Mouse (Mus musculus) liver, embryonic 14.5 days (tissue): ENCODE data around the gene Osbpl3. TPM values are rescaled to one million over a fixed set of nuclear protein-coding genes. Genes with fewer than 3 reads are reported as not detected.

Experiments
- ATAC-seq: fragments of 200-750 bp; cut with Nextera tagmentation; 2 replicates; pipeline ENCODE4 v1.8.0; 2017; ENCODE audit warnings: moderate number of reproducible peaks, mild to moderate bottlenecking, moderate library complexity; ENCODE audit not compliant: insufficient read depth
- DNase-seq, 3 experiments: peaks; one replicate each; pipeline ENCODE4 v3.0.0-alpha.2; 2012 to 2013; ENCODE audit warnings: low read depth in 3 of 3, low spot score in 3 of 3
- H3K27ac ChIP-seq: fragments of 300-500 bp; sonication (generic); 2 replicates; pipeline ENCODE4 v1.5.1; 2014; ENCODE audit warnings: moderate library complexity, mild to moderate bottlenecking, control low read depth, inconsistent platforms
- H3K27me3 ChIP-seq: fragments of 300-500 bp; sonication (generic); 2 replicates; pipeline ENCODE4 v1.6.1; 2014; ENCODE audit warnings: mild to moderate bottlenecking, low read length, moderate library complexity; ENCODE audit not compliant: control insufficient read depth, insufficient read depth
- H3K36me3 ChIP-seq: fragments of 300-500 bp; sonication (generic); replicated peaks from 2 replicates; pipeline ENCODE4 v1.6.1; 2014; ENCODE audit warnings: low read depth; ENCODE audit not compliant: control insufficient read depth, insufficient read depth
- H3K4me1 ChIP-seq, 2 experiments: fragments of 200-500 bp in 1 of 2; fragments of 300-500 bp in 1 of 2; sonication (generic) in 1 of 2; replicated peaks; 2 replicates each; pipeline ENCODE4 v1.6.1; 2012 to 2014; ENCODE audit warnings: antibody characterized with exemption in 1 of 2, inconsistent platforms in 1 of 2, low read length in 1 of 2; ENCODE audit not compliant: control insufficient read depth in 2 of 2, insufficient read depth in 2 of 2
- H3K4me2 ChIP-seq: fragments of 300-500 bp; sonication (generic); 2 replicates; pipeline ENCODE4 v1.6.1; 2014; ENCODE audit warnings: low read depth, mild to moderate bottlenecking, control low read depth, moderate library complexity
- H3K4me3 ChIP-seq, 2 experiments: fragments of 200-500 bp in 1 of 2; fragments of 300-500 bp in 1 of 2; sonication (generic) in 1 of 2; 2 replicates each; pipeline ENCODE4 v1.5.1; 2012 to 2014; ENCODE audit warnings: low read depth in 2 of 2, low read length in 2 of 2, mild to moderate bottlenecking in 2 of 2, control low read depth in 1 of 2, inconsistent platforms in 1 of 2, moderate library complexity in 1 of 2; ENCODE audit not compliant: insufficient read depth in 1 of 2
- H3K9ac ChIP-seq: fragments of 300-500 bp; sonication (generic); replicated peaks from 2 replicates; pipeline ENCODE4 v1.6.1; 2014; ENCODE audit warnings: mild to moderate bottlenecking, control low read depth, moderate library complexity
- H3K9me3 ChIP-seq: fragments of 300-500 bp; sonication (generic); 2 replicates; pipeline ENCODE4 v1.6.1; 2016; ENCODE audit warnings: low read length, mixed read lengths; ENCODE audit not compliant: control insufficient read depth
- CTCF ChIP-seq: IDR thresholded peaks from 2 replicates; pipeline ENCODE4 v1.5.1; 2016; ENCODE audit warnings: antibody characterized with exemption, low read depth, control low read depth
- EP300 ChIP-seq: IDR thresholded peaks from 2 replicates; pipeline ENCODE4 v1.6.1; 2016; ENCODE audit warnings: antibody characterized with exemption, low read depth
- WGBS: fragments of 180-500 bp; shearing (Covaris S2); extraction: QIAGEN DNeasy Blood & Tissue Kit; methylation state at CpG from one replicate; pipeline ENCODE4 v1.1.7; 2014; ENCODE audit not compliant: insufficient replicate concordance; 5-methylcytosine and 5-hydroxymethylcytosine counted together
- polyA plus RNA-seq, 2 experiments: library from polyadenylated mRNA; depleted of rRNA in 1 of 2; stranded (reverse) in 1 of 2; unstranded in 1 of 2; fragments of >200 nt; fragmentation: Nextera tagmentation in 1 of 2; extraction: Ambion mirVana in 1 of 2; gene quantifications; 2 replicates each; pipeline versions ENCODE4 v1.2.1 to v1.2.3; 2012 to 2014

The Osbpl3 gene
- polyA plus RNA-seq, 2 experiments, result 0.60 to 0.70 TPM

GRCm38 (mm10) chr6:50354688-50355660 lies 101.0 kb downstream of the Osbpl3 start:
- H3K4me1 ChIP-seq, result peaks cover 0 to 6% of the 10 kb centered on the region in 2 experiments; a peak in 2 of 4 replicates

GRCm38 (mm10) chr6:50352812-50353211 lies 103.2 kb downstream of the Osbpl3 start:
- ATAC-seq, result no peak

More at GRCm38 (mm10) chr6:50354688-50355660, 101.0 kb downstream of the Osbpl3 start:
- Histone ChIP-seq H3K9me3 (no peaks in the 10 kb centered on the region), H3K27ac (no peak overlapping the region), H3K36me3 (no peaks in the 10 kb centered on the region), H3K4me2 (0 out of 2 replicates have a peak overlapping the region, but pooled peaks have one; percentile 1), H3K9ac (no peak overlapping the region), H3K4me3 (no peak overlapping the region), H3K27me3 (no peaks in the 10 kb centered on the region)
- no peak for TF ChIP-seq EP300
- no peak for TF ChIP-seq CTCF
- no peak for ATAC-seq
- 34% methylated on average over 20 of the region's 20 CpGs for WGBS
- no peak for DNase-seq

GRCm38 (mm10) chr6:50350911-50351310 lies 105.1 kb downstream of the Osbpl3 start:
- Histone ChIP-seq H3K4me2 (no peak overlapping the region), H3K27ac (no peak overlapping the region), H3K4me1 (peaks cover 0 to 4% of the 10 kb centered on the region in 2 experiments; a peak in 2 of 4 replicates), H3K27me3 (no peaks in the 10 kb centered on the region), H3K36me3 (no peaks in the 10 kb centered on the region), H3K9ac (no peak overlapping the region), H3K9me3 (no peaks in the 10 kb centered on the region), H3K4me3 (no peak overlapping the region)
- DNase-seq (no peak), ATAC-seq (no peak)
- no peak for TF ChIP-seq CTCF
- no peak for TF ChIP-seq EP300
- WGBS, result 69% methylated on average over 3 of the region's 3 CpGs

More at GRCm38 (mm10) chr6:50352812-50353211, 103.2 kb downstream of the Osbpl3 start:
- H3K4me1 ChIP-seq, result peaks cover 0 to 4% of the 10 kb centered on the region in 2 experiments; a peak in 2 of 4 replicates
- DNase-seq, result no peak
- no peak overlapping the region for H3K27ac ChIP-seq
- H3K36me3 ChIP-seq, result no peaks in the 10 kb centered on the region
- no peak overlapping the region for H3K4me2 ChIP-seq
- TF ChIP-seq EP300 (no peak), CTCF (no peak)
- WGBS, result 33% methylated on average over 6 of the region's 6 CpGs
- H3K27me3 ChIP-seq, result no peaks in the 10 kb centered on the region
- no peaks in the 10 kb centered on the region for H3K9me3 ChIP-seq
- no peak overlapping the region for H3K9ac ChIP-seq
- no peak overlapping the region for H3K4me3 ChIP-seq

GRCm38 (mm10) chr6:50348619-50349018 lies 107.4 kb downstream of the Osbpl3 start:
- 53% methylated on average over 1 of the region's 1 CpGs for WGBS

GRCm38 (mm10) chr6:50346204-50346603 lies 109.8 kb downstream of the Osbpl3 start:
- no peak for ATAC-seq
- H3K27me3 ChIP-seq, result no peaks in the 10 kb centered on the region
- H3K4me3 ChIP-seq, result no peak overlapping the region
- DNase-seq, result no peak
- H3K4me2 ChIP-seq, result no peak overlapping the region
- H3K9me3 ChIP-seq, result no peaks in the 10 kb centered on the region
- H3K4me1 ChIP-seq, result no peaks in the 10 kb centered on the region
- WGBS, result 74% methylated on average over 7 of the region's 7 CpGs
- no peaks in the 10 kb centered on the region for H3K36me3 ChIP-seq
- no peak overlapping the region for H3K27ac ChIP-seq
- no peak for TF ChIP-seq EP300
- no peak for TF ChIP-seq CTCF
- no peak overlapping the region for H3K9ac ChIP-seq

More at GRCm38 (mm10) chr6:50348619-50349018, 107.4 kb downstream of the Osbpl3 start:
- Histone ChIP-seq H3K4me3 (no peak overlapping the region), H3K4me2 (no peak overlapping the region), H3K9ac (no peak overlapping the region), H3K27me3 (no peaks in the 10 kb centered on the region), H3K27ac (no peak overlapping the region), H3K36me3 (no peaks in the 10 kb centered on the region), H3K9me3 (no peaks in the 10 kb centered on the region), H3K4me1 (no peaks in the 10 kb centered on the region)
- ATAC-seq (no peak), DNase-seq (no peak)
- peak; percentile 17; the same call in 1 of the 2 replicates for TF ChIP-seq CTCF
- TF ChIP-seq EP300, result no peak
